Mouse (Mus musculus): Measurements from ENCODE around the gene Ptprn2. TPM values are rescaled to one million over a fixed set of nuclear protein-coding genes. Genes with fewer than 3 reads are reported as not detected.

Ptprn2 gene
- polyA plus RNA-seq, 1 experiment from 2014 or later = 7.9 TPM

DNA sequence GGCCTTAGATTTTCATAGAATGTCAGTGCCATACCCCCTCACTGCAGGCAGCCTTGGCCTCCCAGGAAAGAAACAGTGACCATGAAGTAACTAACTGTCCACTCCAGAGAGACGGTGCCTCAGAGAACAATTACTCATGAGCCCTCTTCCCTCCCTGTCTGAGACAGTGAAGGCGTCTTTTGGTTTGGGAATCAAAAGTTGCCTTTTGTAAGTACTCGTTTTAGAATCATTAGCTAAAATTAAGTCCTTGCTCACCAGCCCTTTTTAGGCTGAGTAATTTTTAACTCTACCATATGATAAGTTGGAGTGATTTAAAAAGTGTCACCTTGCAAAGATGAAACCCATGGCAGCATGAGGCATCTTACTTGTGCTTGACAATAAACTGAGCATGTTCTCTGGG, 806.4 kb downstream of the Ptprn2 start:
- Histone ChIP-seq H3K36me3 (no peaks in the 10 kb centered on the region), H3K9me3 (replicated peaks) (no peaks in the 10 kb centered on the region), H3K27me3 (ENCODE audit: low read depth, poor library complexity, severe bottlenecking) (no peaks in the 10 kb centered on the region), H3K27ac (replicated peaks) (no peak overlapping the region), H3K4me1 (peaks cover 6% of the 10 kb centered on the region; the same call in 1 of the 2 replicates), H3K4me3 (no peak overlapping the region)
- DNase-seq (ENCODE audit: low spot score) = no peak
- WGBS = 84% methylated on average over 3 of the region's 3 CpGs

DNA sequence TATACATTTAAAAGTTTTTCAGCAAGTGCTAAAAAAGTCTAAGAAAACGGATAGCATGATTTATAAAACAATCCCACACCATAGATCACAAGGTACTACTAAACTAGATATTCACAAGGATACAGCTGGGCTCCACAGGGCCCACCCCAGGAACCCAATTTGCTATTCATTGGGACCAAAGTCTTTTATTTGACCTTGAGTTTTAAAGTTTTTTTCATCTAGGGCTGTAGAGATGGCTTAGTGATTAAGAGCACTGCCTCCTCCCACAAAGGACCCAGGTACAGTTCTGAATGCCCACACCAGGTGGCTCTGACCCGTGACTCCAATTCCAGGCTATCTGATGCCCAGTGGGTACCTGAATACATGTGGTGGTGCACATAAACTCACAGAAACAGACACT, 811.3 kb downstream of the Ptprn2 start:
- Histone ChIP-seq H3K27ac (replicated peaks) (no peak overlapping the region), H3K4me3 (no peak overlapping the region), H3K27me3 (ENCODE audit: low read depth, poor library complexity, severe bottlenecking) (no peaks in the 10 kb centered on the region), H3K36me3 (no peaks in the 10 kb centered on the region), H3K9me3 (replicated peaks) (no peaks in the 10 kb centered on the region), H3K4me1 (no peaks in the 10 kb centered on the region)
- 73% methylated on average over 2 of the region's 2 CpGs for whole genome bisulfite sequencing
- no peak for DNase-seq (ENCODE audit: low spot score)

GRCm38 (mm10) chr12:117299084-117299483, 813.6 kb downstream of the Ptprn2 start:
- DNase-seq (ENCODE audit: low spot score) = no peak
- Histone ChIP-seq H3K4me3 (no peak overlapping the region), H3K9me3 (replicated peaks) (no peaks in the 10 kb centered on the region), H3K4me1 (peaks cover 2% of the 10 kb centered on the region), H3K36me3 (no peaks in the 10 kb centered on the region), H3K27me3 (ENCODE audit: low read depth, poor library complexity, severe bottlenecking) (no peaks in the 10 kb centered on the region), H3K27ac (replicated peaks) (no peak overlapping the region)
- 97% methylated on average over 3 of the region's 3 CpGs for WGBS

- H3K9me3 ChIP-seq (replicated peaks) = no peaks in the 10 kb centered on the region
- 85% methylated on average over 17 of the region's 17 CpGs for WGBS
- H3K27me3 ChIP-seq (ENCODE audit: low read depth, poor library complexity, severe bottlenecking) = no peaks in the 10 kb centered on the region
- H3K27ac ChIP-seq (replicated peaks) = peak overlapping the region; percentile 66
- H3K4me3 ChIP-seq = no peak overlapping the region
- H3K36me3 ChIP-seq = no peaks in the 10 kb centered on the region
- H3K4me1 ChIP-seq = peaks cover 24% of the 10 kb centered on the region
- DNase-seq (ENCODE audit: low spot score) = no peak
Observed at GRCm38 (mm10) chr12:117304751-117305624, 819.5 kb downstream of the Ptprn2 start.

- Histone ChIP-seq H3K27me3 (ENCODE audit: low read depth, poor library complexity, severe bottlenecking) (no peaks in the 10 kb centered on the region), H3K36me3 (no peaks in the 10 kb centered on the region), H3K27ac (replicated peaks) (peak overlapping the region; percentile 66), H3K4me3 (no peak overlapping the region), H3K9me3 (replicated peaks) (no peaks in the 10 kb centered on the region), H3K4me1 (peaks cover 24% of the 10 kb centered on the region)
- 65% methylated on average over 5 of the region's 5 CpGs for WGBS
- no peak for DNase-seq (ENCODE audit: low spot score)
Observed at GRCm38 (mm10) chr12:117305625-117306105, 820.1 kb downstream of the Ptprn2 start.

DNA sequence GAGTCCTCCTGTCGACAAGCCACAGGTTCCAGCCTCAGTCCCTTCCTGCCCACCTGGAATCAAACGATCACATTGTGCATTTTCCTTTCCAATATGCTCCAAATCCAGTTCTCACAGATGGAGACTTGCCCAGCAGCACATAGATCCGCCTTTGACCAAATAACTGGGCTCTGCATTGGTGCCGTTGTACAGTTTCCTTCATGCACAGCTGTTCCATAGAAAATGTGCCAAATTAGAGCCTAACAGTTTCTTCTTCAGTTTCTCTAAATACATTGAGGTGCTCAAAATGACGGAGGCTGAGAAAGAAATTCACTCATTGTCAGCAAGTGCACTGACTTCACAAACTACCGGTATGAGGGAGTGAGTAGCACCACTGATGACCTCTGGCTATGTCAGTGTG, 826.6 kb downstream of the Ptprn2 start:
- DNase-seq (ENCODE audit: low spot score) = no peak
- 93% methylated on average over 6 of the region's 6 CpGs for WGBS

GRCm38 (mm10) chr12:117314987-117315386, 829.5 kb downstream of the Ptprn2 start:
- Histone ChIP-seq H3K36me3 (no peaks in the 10 kb centered on the region), H3K4me3 (no peak overlapping the region), H3K9me3 (replicated peaks) (peaks cover 8% of the 10 kb centered on the region; the same call in 1 of the 2 replicates), H3K27ac (replicated peaks) (peak overlapping the region; percentile 35), H3K27me3 (ENCODE audit: low read depth, poor library complexity, severe bottlenecking) (no peaks in the 10 kb centered on the region), H3K4me1 (peaks cover 9% of the 10 kb centered on the region)
- no peak for DNase-seq (ENCODE audit: low spot score)
- 55% methylated on average over 2 of the region's 2 CpGs for WGBS

More for the DNA sequence above, 826.6 kb downstream of the Ptprn2 start:
- Histone ChIP-seq H3K4me3 (no peak overlapping the region), H3K9me3 (replicated peaks) (peaks cover 2% of the 10 kb centered on the region; the same call in 1 of the 2 replicates), H3K4me1 (peaks cover 9% of the 10 kb centered on the region), H3K36me3 (no peaks in the 10 kb centered on the region), H3K27me3 (ENCODE audit: low read depth, poor library complexity, severe bottlenecking) (no peaks in the 10 kb centered on the region), H3K27ac (replicated peaks) (0 out of 2 replicates have a peak overlapping the region, but pooled peaks have one; percentile 28)

DNA sequence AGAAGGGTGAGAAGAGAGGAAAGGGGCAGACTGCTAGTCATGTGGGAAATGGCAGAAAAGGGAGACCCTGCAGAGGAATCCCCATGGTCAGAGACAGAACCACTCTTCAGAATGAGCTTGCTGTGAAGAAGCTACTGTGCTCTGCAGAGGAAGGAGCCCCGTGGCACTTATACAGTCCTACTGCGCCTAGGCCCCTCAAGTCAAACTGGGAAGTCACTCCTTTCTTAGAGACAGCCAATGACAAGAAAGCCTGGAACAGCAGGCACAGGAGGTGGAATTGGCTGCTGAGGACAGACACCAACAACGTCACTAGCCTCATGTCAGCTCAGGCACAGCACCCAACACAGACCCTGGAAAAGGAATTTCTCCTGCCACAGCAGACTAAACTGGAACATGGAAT, 830.1 kb downstream of the Ptprn2 start:
- peaks cover 9% of the 10 kb centered on the region for H3K4me1 ChIP-seq
- no peak for DNase-seq (ENCODE audit: low spot score)
- H3K9me3 ChIP-seq (replicated peaks) = peaks cover 8% of the 10 kb centered on the region; the same call in 1 of the 2 replicates
- WGBS = 92% methylated on average over 3 of the region's 3 CpGs
- H3K4me3 ChIP-seq = no peak overlapping the region
- H3K27me3 ChIP-seq (ENCODE audit: low read depth, poor library complexity, severe bottlenecking) = no peaks in the 10 kb centered on the region
- no peaks in the 10 kb centered on the region for H3K36me3 ChIP-seq
- H3K27ac ChIP-seq (replicated peaks) = 0 out of 2 replicates have a peak overlapping the region, but pooled peaks have one; percentile 35

DNA sequence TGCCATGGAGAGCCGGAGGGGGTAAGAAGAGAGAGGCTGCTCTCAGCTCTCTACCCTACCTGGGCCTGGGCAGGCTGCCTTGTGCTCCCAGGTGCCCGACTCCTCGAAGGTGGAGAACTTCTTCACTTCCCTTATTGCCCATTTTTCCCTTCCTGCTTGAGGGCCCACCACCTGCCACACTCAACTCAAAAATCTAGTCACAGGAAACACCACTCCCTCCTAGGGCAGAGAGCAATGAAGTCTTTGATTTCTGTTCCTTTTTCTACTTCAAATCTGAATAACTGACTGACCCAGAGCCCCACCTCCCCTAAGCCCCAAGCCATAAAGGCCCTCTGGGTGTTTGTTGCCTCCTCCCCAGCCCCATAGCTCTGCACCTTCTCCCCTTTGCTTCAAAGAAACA, 832.7 kb downstream of the Ptprn2 start:
- H3K4me3 ChIP-seq = no peak overlapping the region
- 87% methylated on average over 3 of the region's 3 CpGs for WGBS
- H3K4me1 ChIP-seq = peaks cover 9% of the 10 kb centered on the region
- no peak for DNase-seq (ENCODE audit: low spot score)
- H3K9me3 ChIP-seq (replicated peaks) = peaks cover 8% of the 10 kb centered on the region; the same call in 1 of the 2 replicates
- H3K27ac ChIP-seq (replicated peaks) = no peak overlapping the region
- no peaks in the 10 kb centered on the region for H3K27me3 ChIP-seq (ENCODE audit: low read depth, poor library complexity, severe bottlenecking)
- no peaks in the 10 kb centered on the region for H3K36me3 ChIP-seq

DNA sequence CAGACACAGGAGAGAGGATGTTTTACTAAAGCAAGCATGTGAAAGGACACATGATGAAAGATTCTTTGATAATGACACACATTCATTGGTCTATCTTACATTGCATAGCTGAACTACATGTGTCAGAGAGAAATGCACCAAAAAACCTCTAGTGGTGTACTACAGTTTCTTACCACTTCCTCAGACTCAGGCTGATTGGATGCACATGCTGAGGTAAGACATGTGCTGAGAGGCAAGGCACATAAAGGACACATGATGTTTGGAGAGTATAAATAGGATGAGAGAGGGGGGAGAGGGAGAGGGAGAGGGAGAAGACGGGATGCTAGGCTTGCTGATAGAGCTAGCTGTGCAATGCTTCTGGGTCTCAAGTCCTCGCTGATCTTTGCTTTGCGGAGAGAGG, 837.5 kb downstream of the Ptprn2 start:
- no peak overlapping the region for H3K4me3 ChIP-seq
- 77% methylated on average over 3 of the region's 3 CpGs for WGBS
- DNase-seq (ENCODE audit: low spot score) = no peak
- H3K27me3 ChIP-seq (ENCODE audit: low read depth, poor library complexity, severe bottlenecking) = no peaks in the 10 kb centered on the region
- H3K36me3 ChIP-seq = no peaks in the 10 kb centered on the region
- H3K27ac ChIP-seq (replicated peaks) = peak overlapping the region; percentile 38; the same call in 1 of the 2 replicates
- H3K9me3 ChIP-seq (replicated peaks) = no peaks in the 10 kb centered on the region
- H3K4me1 ChIP-seq = peaks cover 12% of the 10 kb centered on the region; the same call in 1 of the 2 replicates

MicroRNAs within 50 kb of the gene (microRNA counts, 519-probe panel; counts per million panel counts)
- 2,695 counts per million, percentile 8 among the panel's probes with 10 or more counts for microRNA mmu-miR-153

Small RNA genes within 50 kb of the gene (microRNA-seq; reads per million reads assigned to microRNA genes)
- 1,551 reads per million, percentile 80 among the genes with 10 or more reads in this experiment for gene Mir153

Other genes starting within 250 kb of the Ptprn2 start
- gene Wdr60, start 222.7 kb upstream of the Ptprn2 start, polyA plus RNA-seq (2016; fragmentation: Nextera tagmentation; extraction: Ambion mirVana) = 13.1 and 17.0 TPM in 2 replicates
- gene Gm11027, start 210.3 kb upstream of the Ptprn2 start, polyA plus RNA-seq (2016; fragmentation: Nextera tagmentation; extraction: Ambion mirVana) = not detected in 2 replicates
- 12.3 and 13.7 TPM in 2 replicates for gene Esyt2, start 204.5 kb upstream of the Ptprn2 start, polyA plus RNA-seq (2016; fragmentation: Nextera tagmentation; extraction: Ambion mirVana)
- 52.5 TPM in 2 replicates for gene Ncapg2, start 80.3 kb upstream of the Ptprn2 start, polyA plus RNA-seq (2016; fragmentation: Nextera tagmentation; extraction: Ambion mirVana)

All from midbrain, embryonic 10.5 days (tissue).